Mouse (Mus musculus) liver, embryonic 11.5 days (tissue): ENCODE results near the gene Hoxb13. TPM values are rescaled to one million over a fixed set of nuclear protein-coding genes. Genes with fewer than 3 reads are reported as not detected.
A peak's percentile ranks its signal among the peaks of the same experiment; 100 is the strongest.

Source experiments
- ATAC-seq: fragments of 200-750 bp; cut with Nextera tagmentation; replicated peaks from 2 replicates; pipeline ENCODE4 v1.8.0; 2017; ENCODE audit warnings: moderate number of reproducible peaks, mild to moderate bottlenecking, moderate TSS enrichment, moderate library complexity; ENCODE audit not compliant: low FRiP score
- DNase-seq: peaks from one replicate; pipeline ENCODE4 v3.0.0-alpha.2; 2017; ENCODE audit warnings: low spot score
- H3K27ac ChIP-seq: fragments of 300-500 bp; sonication (generic); 2 replicates; pipeline ENCODE4 v1.5.1; 2014; ENCODE audit warnings: mild to moderate bottlenecking, low read depth, low read length, control low read depth
- H3K27me3 ChIP-seq: fragments of 300-500 bp; sonication (generic); replicated peaks from 2 replicates; pipeline ENCODE4 v1.6.1; 2014; ENCODE audit warnings: low read length, mixed read lengths; ENCODE audit not compliant: control insufficient read depth, insufficient read depth
- H3K36me3 ChIP-seq: fragments of 300-500 bp; sonication (generic); 2 replicates; pipeline ENCODE4 v1.6.1; 2014; ENCODE audit warnings: mild to moderate bottlenecking, low read length, moderate library complexity, mixed read lengths; ENCODE audit not compliant: control insufficient read depth, insufficient read depth
- H3K4me1 ChIP-seq: fragments of 300-500 bp; sonication (generic); replicated peaks from 2 replicates; pipeline ENCODE4 v1.6.1; 2014; ENCODE audit warnings: low read length, mixed read lengths; ENCODE audit not compliant: control insufficient read depth, insufficient read depth
- H3K4me2 ChIP-seq: fragments of 300-500 bp; sonication (generic); 2 replicates; pipeline ENCODE4 v1.6.1; 2014; ENCODE audit warnings: mild to moderate bottlenecking, control low read depth, moderate library complexity
- H3K4me3 ChIP-seq: fragments of 300-500 bp; sonication (generic); 2 replicates; pipeline ENCODE4 v1.5.1; 2014; ENCODE audit warnings: low read depth, low read length, control low read depth
- H3K9ac ChIP-seq: fragments of 300-500 bp; sonication (generic); 2 replicates; pipeline ENCODE4 v1.6.1; 2014; ENCODE audit warnings: low read depth, low read length, control low read depth
- H3K9me3 ChIP-seq: fragments of 300-500 bp; sonication (generic); 2 replicates; pipeline ENCODE4 v1.6.1; 2016; ENCODE audit warnings: low read length, inconsistent platforms, mixed read lengths; ENCODE audit not compliant: control insufficient read depth
- WGBS: fragments of 180-500 bp; shearing (Covaris S2); extraction: QIAGEN DNeasy Blood & Tissue Kit; methylation state at CpG from one replicate; pipeline ENCODE4 v1.1.7; 2014; 5-methylcytosine and 5-hydroxymethylcytosine counted together
- polyA plus RNA-seq: library from polyadenylated mRNA; unstranded; fragments of >200 nt; fragmentation: Nextera tagmentation; extraction: Ambion mirVana; gene quantifications from 2 replicates; pipeline ENCODE4 v1.2.1, GENCODE M21; 2014

The Hoxb13 gene
- not detected in 2 replicates for polyA plus RNA-seq

DNA sequence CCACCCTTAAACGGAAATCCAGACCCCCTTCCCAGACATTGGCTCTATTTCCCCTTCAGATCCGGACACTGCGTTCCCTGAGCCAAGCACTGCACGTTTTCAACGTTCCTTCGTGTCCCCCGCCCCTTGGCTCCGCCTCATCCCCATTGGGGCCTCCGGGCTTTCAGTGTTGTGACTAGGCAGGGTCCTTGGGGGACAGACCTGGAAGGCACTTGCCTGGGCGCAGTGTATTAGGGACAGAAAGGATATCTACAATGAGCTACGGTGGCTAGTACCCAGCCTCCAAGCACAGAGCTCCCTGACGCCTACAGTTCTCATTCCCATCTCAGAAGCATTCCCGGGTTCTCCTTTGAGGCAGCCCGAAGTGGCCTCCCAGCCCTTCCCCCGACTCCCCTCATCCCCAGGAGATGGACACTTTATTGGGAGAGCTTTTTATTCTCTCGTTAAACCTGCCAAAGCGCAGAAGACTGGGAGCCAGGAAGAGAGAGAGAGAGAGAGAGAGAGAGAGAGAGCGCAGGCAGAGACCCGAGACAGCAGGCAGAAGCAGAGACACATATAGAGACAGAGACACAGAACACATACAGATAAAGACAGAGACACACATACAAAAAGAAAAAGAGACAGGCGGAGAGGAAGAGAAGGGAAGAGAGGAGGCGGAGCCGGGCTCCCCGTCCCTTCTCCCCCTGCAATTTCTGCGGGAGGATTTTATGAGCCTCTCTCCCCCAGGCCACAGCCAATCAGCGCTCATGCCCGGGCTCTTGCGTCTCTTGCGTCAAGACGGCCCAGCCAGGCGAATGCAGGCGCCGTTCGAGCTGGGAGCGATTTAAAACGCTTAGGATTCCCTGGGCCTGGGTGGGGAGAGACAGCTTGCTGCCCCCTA lies at the start of gene Hoxb13:
TSS of gene Hoxb13 (plus strand) at position 796 of the 880 bp plus-strand sequence.
- DNase-seq (no peak), ATAC-seq (no peak)
- Histone ChIP-seq H3K9me3 (no peaks in the 10 kb centered on the region), H3K4me2 (peak within 1 kb of the TSS; percentile 17; the same call in 1 of the 2 replicates), H3K27me3 (peaks cover 100% of the 10 kb centered on the region), H3K27ac (no peak within 1 kb of the TSS), H3K4me1 (no peaks in the 10 kb centered on the region), H3K36me3 (no peaks in the 10 kb centered on the region), H3K9ac (no peak within 1 kb of the TSS), H3K4me3 (no peak within 1 kb of the TSS)
- WGBS: 2% methylated on average over 34 of the region's 35 CpGs

DNA sequence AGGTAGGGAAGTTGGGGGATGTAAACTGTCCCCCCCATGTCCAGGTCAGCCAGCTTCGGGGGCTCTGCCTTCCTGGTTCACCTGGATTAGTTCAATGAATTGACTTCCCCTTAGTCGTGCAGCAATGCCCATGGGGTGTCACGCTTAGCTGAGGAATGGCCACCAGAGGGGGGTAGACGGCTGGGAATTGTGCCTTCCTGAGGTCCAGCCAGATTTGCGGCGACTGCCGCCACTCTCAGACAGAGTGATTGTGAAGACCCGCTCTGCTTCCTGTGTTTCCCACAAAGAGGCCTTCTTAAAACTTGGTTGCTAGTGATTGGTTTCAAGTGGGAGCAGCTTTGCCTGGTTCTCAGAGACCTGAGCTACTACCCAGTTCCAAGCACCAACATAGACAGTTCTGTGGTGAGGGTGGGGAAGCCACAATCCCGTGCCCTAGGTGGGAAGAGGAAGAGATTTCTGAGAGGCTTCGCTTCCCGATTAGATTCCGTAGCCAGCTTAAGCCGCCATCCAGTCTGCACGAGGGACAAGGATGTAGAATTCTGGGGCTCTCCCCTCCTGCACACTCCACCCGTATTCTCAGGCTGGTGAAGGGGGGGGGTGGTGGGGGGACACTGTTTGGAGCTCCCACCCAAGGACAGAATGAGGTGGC lies 48.4 kb upstream of the Hoxb13 start:
- 5% methylated on average over 15 of the region's 15 CpGs for WGBS
- H3K27me3 ChIP-seq: peaks cover 47% of the 10 kb centered on the region
- no peaks in the 10 kb centered on the region for H3K9me3 ChIP-seq
- H3K4me1 ChIP-seq: no peaks in the 10 kb centered on the region
- peak overlapping the region; percentile 4; the same call in 1 of the 2 replicates for H3K4me2 ChIP-seq
- H3K27ac ChIP-seq: no peak overlapping the region
- no peaks in the 10 kb centered on the region for H3K36me3 ChIP-seq
- no peak overlapping the region for H3K9ac ChIP-seq
- no peak overlapping the region for H3K4me3 ChIP-seq
- ATAC-seq (no peak), DNase-seq (peak; percentile 63)

DNA sequence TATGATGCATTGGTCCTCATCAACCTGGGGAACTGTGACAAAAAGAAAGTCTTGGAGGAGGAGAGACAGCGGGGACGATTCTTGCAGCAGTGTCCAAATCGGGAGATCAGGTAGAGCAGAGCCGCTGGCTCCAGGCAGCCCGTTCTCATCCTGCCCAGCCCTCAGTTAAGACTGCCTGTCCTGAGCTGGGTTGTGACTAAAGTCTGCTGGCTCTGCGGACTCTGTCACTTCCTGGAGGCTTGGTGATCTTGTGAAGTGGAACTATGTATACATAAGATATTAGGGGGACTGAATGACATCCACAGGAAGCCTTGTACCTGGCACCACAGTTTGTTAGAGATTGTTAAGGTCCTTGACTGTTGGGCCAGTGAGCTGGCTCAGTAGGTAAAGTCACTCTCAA lies 46.6 kb upstream of the Hoxb13 start:
- Histone ChIP-seq H3K9ac (no peak overlapping the region), H3K36me3 (no peaks in the 10 kb centered on the region), H3K4me3 (no peak overlapping the region), H3K27me3 (peaks cover 57% of the 10 kb centered on the region), H3K27ac (no peak overlapping the region), H3K9me3 (no peaks in the 10 kb centered on the region), H3K4me1 (no peaks in the 10 kb centered on the region), H3K4me2 (no peak overlapping the region)
- DNase-seq (no peak), ATAC-seq (no peak)
- WGBS: 59% methylated on average over 6 of the region's 6 CpGs

DNA sequence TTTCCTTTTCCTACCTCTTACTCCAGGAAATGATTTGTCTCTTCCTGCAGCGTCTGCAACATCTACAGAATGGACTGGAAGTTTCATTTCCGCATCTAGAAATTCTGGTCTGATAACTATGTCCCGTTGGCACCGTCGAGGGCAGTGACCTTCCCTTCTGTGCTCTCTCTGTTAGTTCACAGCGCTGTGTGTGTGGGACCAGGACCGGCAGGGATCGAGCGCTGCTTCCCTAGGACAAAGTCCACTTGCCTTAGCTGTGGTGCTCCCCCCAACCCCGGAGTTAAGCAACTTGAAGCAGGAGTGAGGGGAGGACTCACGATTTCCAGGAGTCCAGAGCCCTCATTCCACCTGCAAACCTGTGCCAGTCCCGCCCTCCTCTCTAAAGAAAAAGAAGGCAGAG lies 29.3 kb upstream of the Hoxb13 start:
- no peaks in the 10 kb centered on the region for H3K9me3 ChIP-seq
- ATAC-seq (no peak), DNase-seq (no peak)
- no peak overlapping the region for H3K9ac ChIP-seq
- no peak overlapping the region for H3K4me2 ChIP-seq
- H3K36me3 ChIP-seq: no peaks in the 10 kb centered on the region
- H3K4me3 ChIP-seq: no peak overlapping the region
- H3K4me1 ChIP-seq: no peaks in the 10 kb centered on the region
- H3K27me3 ChIP-seq: peaks cover 62% of the 10 kb centered on the region
- no peak overlapping the region for H3K27ac ChIP-seq
- 51% methylated on average over 12 of the region's 12 CpGs for WGBS

DNA sequence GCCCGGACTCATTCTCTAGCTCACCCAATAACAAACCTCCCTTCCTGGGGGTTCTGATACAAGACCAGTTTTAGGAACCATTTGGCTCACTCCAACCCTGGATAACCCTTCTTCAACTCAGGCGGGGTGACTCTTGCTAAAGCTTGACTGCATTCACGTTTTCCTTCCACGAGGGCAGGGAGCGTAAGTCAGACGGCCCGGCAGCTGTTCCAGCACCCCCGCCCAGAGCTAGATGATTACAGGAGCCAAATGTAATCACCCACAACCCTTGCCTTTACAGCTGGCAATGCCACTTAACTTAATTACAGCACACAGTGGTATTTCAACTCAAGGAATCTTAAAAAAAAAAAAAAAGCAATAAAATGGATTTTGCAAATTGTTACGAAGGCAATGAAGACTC lies 26.0 kb upstream of the Hoxb13 start:
- DNase-seq (no peak), ATAC-seq (no peak)
- WGBS: 31% methylated on average over 9 of the region's 9 CpGs
- no peaks in the 10 kb centered on the region for H3K9me3 ChIP-seq
- H3K4me2 ChIP-seq: no peak overlapping the region
- H3K4me1 ChIP-seq: peaks cover 2% of the 10 kb centered on the region; the same call in 1 of the 2 replicates
- no peak overlapping the region for H3K9ac ChIP-seq
- H3K36me3 ChIP-seq: no peaks in the 10 kb centered on the region
- no peak overlapping the region for H3K27ac ChIP-seq
- H3K27me3 ChIP-seq: peaks cover 90% of the 10 kb centered on the region
- H3K4me3 ChIP-seq: no peak overlapping the region

DNA sequence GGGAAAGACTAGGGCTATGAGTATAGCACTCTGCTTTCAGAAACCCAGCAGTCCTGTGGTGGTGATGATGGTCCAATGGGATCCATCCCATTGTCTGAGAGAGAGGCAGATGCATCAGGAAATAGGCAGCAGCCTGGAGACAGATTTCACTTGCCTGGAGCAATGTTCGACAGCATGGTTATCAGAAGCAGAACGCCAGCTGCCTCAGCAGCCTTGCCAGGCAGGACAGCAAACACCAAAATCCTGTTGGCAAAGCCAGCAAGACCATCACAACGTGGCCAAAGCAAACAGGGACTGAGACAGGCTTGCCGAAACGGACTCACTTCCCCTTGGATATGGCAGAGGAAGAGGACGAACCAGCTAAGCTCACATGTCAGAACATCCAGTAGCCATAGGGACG lies 25.1 kb upstream of the Hoxb13 start:
- Histone ChIP-seq H3K27ac (no peak overlapping the region), H3K9ac (no peak overlapping the region), H3K9me3 (no peaks in the 10 kb centered on the region), H3K4me1 (peaks cover 2% of the 10 kb centered on the region; the same call in 1 of the 2 replicates), H3K4me2 (no peak overlapping the region), H3K36me3 (no peaks in the 10 kb centered on the region), H3K27me3 (peaks cover 99% of the 10 kb centered on the region), H3K4me3 (no peak overlapping the region)
- DNase-seq: no peak
- no peak for ATAC-seq
- WGBS: 15% methylated on average over 7 of the region's 7 CpGs

DNA sequence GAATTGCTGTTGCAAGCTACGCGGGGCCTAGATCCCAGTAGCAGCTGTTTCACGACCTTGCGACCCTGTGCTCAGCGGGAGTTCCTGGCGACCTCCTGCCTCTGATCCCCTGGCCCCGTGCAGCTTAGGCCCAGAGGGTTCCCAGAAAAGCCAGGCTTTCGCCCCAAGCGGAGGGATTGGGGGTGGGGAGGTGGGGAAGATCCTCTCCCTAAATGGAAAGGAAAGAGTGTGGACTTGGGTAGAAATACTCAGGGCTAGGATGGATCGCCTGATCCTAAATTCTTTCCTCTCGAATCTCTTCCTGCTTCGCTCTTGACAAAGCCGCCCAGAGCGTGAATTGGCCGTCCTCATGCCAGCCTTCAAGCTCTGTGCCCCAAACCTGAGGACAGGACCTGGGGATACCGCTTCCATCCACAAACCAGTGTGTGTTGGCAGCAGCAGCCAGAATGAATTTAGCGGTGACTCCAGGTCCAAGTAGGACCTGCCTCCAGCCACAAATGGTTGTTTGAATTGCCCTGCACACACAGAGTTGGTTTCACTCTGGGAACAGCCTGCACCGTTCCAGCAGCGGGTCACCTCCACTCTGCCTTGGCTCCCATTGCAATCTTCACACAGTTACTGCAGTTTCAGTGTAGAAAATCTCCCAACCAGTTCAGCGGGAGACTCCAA lies 23.3 kb upstream of the Hoxb13 start:
- Histone ChIP-seq H3K36me3 (no peaks in the 10 kb centered on the region), H3K9me3 (no peaks in the 10 kb centered on the region), H3K4me2 (no peak overlapping the region), H3K27me3 (peaks cover 99% of the 10 kb centered on the region), H3K4me1 (peaks cover 2% of the 10 kb centered on the region; the same call in 1 of the 2 replicates), H3K27ac (no peak overlapping the region), H3K4me3 (no peak overlapping the region), H3K9ac (no peak overlapping the region)
- ATAC-seq (no peak), DNase-seq (no peak)
- WGBS: 5% methylated on average over 20 of the region's 20 CpGs

DNA sequence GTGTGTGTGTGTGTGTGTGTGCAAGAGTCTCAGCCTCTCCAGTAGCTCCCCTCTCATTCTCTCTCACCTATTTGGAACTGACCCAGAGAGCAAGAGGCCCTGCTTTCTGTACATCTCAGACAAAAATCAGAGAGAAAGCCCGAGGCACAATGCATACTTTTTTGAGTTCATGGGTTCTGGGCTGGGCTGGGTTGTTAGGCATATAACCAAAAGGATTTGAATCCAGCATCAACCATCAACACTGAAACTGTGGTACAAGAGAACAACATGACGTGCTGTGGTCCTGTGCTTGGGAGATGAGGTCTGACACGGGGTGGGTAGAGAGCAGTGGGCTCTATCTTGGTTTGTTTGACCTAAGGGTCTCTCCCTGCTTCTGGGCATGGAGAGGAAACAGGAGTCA lies 22.5 kb upstream of the Hoxb13 start:
- no peak overlapping the region for H3K4me2 ChIP-seq
- DNase-seq (no peak), ATAC-seq (no peak)
- peaks cover 100% of the 10 kb centered on the region for H3K27me3 ChIP-seq
- H3K36me3 ChIP-seq: no peaks in the 10 kb centered on the region
- no peaks in the 10 kb centered on the region for H3K9me3 ChIP-seq
- H3K4me3 ChIP-seq: no peak overlapping the region
- peaks cover 2% of the 10 kb centered on the region; the same call in 1 of the 2 replicates for H3K4me1 ChIP-seq
- no peak overlapping the region for H3K27ac ChIP-seq
- 10% methylated on average over 3 of the region's 3 CpGs for WGBS
- H3K9ac ChIP-seq: no peak overlapping the region
